Mouse (Mus musculus) frontal cortex, postnatal 36 days (tissue): ENCODE measurements around the gene Eif3k.
"Not testable (repeated sequence)": the region's sequence is repeated elsewhere in the genome, so short reads cannot be mapped to it uniquely, and the experiment has no call there.

Experiments used
- DNase-seq, 2 experiments: peaks; one replicate each; pipeline ENCODE4 v3.0.0; 2022; ENCODE audit warnings: low spot score in 2 of 2

The Eif3k gene

GRCm38 (mm10) chr7:28985207-28985606 is 3.5 kb upstream of the Eif3k start:
- DNase-seq = no peak

- no peak for DNase-seq
Measured at GRCm38 (mm10) chr7:28984452-28984851, 2.8 kb upstream of the Eif3k start.

GRCm38 (mm10) chr7:28983849-28984248 is 2.2 kb upstream of the Eif3k start:
- no peak for DNase-seq

- DNase-seq = no peak
Measured at GRCm38 (mm10) chr7:28983141-28983564, 1.5 kb upstream of the Eif3k start.

DNA sequence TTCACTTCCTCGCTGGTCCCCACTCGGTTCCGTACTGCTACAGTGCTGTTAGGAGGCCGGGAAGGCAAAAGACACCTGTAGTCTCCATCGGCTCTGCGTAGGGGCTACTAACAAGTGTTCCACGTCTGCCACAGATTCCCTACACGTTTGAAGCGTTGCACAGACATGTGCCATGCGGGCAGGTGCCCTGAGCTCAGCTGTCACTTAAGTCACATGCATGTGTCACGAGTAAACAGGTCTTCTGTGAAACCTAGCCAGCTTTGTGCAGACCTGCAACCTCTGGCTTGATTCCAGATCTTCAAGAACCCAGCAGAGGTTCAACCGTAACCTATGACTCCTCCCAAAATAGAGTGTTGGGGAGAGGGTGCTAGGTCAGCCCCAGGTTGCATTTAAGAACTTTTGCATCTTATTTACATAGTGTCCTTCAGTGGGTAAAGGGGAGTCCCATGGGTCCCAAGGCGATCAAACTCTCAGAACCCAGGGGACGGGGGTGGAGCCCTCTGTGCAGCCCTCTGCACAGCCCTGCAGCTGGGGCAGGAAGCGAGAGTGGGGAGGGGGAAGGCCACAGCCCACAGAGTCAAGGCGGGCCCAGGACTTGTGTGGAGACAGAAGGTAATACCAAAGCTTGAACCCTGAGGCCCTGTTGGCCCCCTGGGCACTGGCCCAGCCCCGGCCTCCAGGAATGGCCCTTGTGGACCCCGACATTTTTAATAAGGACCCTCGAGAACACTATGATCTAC is 780 bp upstream of the Eif3k start:
- no peak for DNase-seq

DNA sequence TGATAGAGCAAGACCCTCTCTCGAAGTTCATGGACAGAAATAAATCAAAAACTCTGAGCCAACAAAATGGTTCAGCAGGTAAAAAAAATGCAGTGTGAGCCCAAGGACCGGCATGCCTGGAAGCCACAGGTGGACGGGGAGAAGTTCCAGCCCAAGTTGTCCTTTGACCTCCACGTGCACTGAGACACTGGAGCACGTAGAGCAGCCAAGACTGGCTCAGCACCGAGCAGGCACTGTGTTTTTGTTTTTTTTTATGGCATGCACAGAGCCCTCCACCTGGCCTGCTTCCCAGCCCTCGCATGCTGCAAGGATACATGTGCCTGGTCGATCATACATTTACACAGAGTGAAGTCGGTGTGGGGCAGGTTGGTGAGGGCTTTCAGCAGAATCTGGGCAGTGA is 4.1 kb downstream of the Eif3k start:
- no peak for DNase-seq

DNA sequence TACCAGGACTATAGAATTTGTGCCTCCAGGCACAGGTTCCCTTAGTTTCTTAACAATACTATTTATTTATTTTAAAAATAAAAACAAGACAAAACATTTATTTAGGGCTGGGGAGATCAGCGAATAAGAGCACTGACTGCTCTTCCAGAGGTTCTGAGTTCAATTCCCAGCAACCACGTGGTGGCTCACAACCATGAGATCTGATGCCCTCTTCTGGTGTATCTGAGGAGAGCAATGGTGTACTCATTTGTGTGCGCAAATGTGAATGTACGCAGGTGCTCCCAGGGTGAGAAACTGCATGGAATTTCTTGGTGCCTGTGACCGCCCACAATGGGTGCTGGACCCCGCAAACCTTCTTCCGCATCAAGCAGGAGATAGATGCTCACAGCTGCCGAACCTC is 8.6 kb downstream of the Eif3k start:
- DNase-seq = no peak

DNA sequence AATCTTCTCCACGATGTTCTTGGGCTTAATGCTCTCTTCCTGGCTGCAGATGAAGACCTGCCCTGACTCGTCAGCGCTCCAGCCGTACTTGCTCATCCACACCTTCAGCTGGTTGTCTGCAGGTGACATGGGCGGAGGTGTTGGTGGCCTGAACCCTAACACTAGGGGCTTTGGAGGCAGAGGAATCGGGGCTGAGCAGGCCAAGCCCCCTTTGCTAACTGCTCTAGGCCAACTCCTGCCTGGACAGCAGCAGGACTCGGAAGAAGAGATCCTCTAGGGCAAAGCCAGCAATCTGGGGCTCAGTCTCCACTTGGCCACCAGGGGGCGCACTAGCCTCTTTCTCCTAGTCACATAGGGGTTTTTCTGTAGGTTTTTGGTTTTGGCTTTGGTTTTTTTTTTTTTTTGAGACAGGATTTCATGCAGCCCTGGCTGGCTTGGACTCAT is 9.1 kb downstream of the Eif3k start:
- DNase-seq = peak; percentile 72 to 77

DNA sequence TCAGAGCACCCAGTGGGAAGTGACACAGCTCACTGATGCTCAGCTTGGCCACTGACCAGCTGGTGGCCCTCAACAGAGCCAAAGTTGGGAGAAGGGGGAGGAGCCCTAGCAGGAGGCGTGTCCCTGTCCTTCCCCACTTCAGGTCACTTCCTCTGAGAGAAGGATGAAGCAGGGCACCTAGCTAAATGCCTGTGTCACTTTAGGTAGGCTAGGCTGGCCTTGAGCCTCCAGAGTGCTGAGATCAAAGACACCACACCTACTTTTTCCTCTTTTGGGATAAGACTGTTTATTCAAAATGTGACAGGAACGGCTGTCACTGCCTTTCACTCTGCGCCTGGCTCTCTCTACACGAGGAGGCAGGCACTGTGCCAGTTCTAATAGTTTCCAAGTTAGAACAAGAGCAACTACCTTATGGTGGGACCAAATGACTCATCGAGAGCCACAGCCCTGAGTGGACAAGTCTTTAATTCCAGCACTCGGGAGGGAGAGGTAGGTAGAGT is 9.8 kb downstream of the Eif3k start:
- no peak for DNase-seq

DNA sequence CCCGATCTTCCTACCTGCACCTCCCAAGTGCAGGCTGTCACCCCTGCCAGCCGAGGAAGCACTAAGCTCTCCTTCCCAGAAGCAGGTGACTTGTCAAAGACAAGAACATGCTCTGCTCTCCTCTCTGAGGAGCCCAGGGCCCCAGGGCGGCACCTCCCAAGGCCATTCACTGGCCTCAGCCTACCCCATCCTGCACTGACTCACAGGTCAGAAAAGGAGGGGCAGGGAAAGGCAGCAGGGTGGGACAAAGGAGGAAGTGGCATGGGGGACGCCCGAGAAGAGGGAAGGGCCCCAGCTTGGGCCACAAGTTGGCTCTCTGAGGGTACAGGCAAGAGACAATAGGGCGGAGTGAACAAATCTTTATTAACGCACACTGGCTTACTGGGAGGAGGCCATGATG is 10.6 kb downstream of the Eif3k start:
- DNase-seq = no peak

GRCm38 (mm10) chr7:28969672-28970394 is 11.8 kb downstream of the Eif3k start:
- no peak for DNase-seq

GRCm38 (mm10) chr7:28969271-28969670 is 12.4 kb downstream of the Eif3k start:
- no peak for DNase-seq

- DNase-seq = not testable (repeated sequence)
Measured at GRCm38 (mm10) chr7:28968120-28968519, 13.5 kb downstream of the Eif3k start.

DNA sequence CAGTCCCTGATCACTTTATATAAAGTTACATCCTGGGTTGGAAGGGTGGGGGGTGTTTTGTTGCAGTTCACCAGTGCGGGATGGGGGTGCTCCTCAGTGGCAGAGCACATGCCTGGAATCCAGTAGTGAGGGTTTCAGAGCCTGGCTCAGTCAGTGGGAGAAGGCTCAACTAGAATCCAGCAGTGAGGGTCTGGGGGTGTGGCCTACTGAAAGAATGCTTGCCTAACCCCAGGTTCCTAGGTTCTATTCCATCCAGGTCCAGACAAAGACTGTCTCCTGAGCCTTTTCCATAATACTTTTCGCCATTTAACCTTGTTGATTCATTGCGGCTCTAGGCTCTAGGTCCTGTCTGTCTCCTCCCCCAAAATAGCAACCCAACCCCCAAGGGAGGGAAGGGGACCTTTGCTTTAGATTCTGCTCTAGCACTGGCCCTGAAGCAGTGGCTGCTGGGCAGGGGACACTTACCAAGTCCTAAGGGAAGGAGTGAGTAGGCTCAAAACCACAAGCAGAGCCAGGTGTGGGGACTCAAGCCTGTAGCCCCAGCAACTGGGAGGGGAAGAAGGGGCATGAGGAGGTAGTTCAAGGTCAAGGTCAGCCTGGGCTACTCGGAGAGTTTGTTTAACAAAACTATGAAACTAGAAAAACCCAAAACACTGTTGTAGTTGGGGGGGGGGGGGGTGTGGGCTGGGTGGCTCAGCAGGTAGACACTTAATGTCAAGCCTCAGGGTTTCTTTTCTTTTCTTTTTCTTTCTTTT is 14.7 kb downstream of the Eif3k start:
- no peak for DNase-seq

- no peak for DNase-seq
Measured at GRCm38 (mm10) chr7:28966181-28966580, 15.5 kb downstream of the Eif3k start.

GRCm38 (mm10) chr7:28965346-28965840 is 16.3 kb downstream of the Eif3k start:
- no peak for DNase-seq

GRCm38 (mm10) chr7:28963399-28963923 is 18.2 kb downstream of the Eif3k start:
- no peak for DNase-seq

- DNase-seq = peak; percentile 97 to 99
Measured at GRCm38 (mm10) chr7:28961927-28962670, 19.6 kb downstream of the Eif3k start, which contains the start of gene Actn4. Gene Actn4 (minus strand): TSS chr7:28962340.

DNA sequence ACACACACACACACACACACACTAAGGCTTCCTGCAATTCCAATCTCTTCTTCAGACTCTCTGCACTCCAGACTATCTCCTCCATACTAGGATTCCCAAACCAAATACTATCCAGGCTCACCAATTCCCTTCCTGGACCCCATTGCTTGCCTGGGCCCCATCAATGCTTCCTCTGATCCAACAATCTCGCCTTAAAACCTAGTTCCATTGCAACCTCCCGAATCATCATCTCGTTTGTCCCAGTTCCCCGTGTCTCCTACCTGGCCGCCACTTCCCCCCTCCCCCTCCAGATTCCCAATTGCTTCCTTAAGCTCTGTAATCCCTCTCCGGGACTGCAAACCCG is 20.1 kb downstream of the Eif3k start:
- no peak for DNase-seq

- DNase-seq = peak in 1 of 2 experiments; percentile 40
Measured at GRCm38 (mm10) chr7:28960354-28961046, 21.2 kb downstream of the Eif3k start.
